Mouse (Mus musculus) erythroblast, embryonic 14.5 days (primary cell): ENCODE measurements around the gene Adamts13.

Source experiments
- GATA1 ChIP-seq: IDR thresholded peaks from 2 replicates; pipeline ENCODE4 v1.6.1; 2012; ENCODE audit warnings: low read length, inconsistent platforms, mixed read lengths
- TAL1 ChIP-seq: IDR thresholded peaks from 3 replicates; pipeline ENCODE4 v1.6.1; 2012; ENCODE audit warnings: low read length, inconsistent platforms, mixed read lengths

- no peak for TF ChIP-seq GATA1
- TF ChIP-seq TAL1: no peak
Measured at GRCm38 (mm10) chr2:26967262-26967661, 6.0 kb upstream of the Adamts13 start.
